Mouse (Mus musculus): ENCODE measurements around the gene Fam117b. TPM values are rescaled to one million over a fixed set of nuclear protein-coding genes. Genes with fewer than 3 reads are reported as not detected.
A peak's percentile ranks its signal among the peaks of the same experiment; 100 is the strongest.

Gene Fam117b
- polyA plus RNA-seq, 1 experiment from 2014 or later: 1.8 TPM

- Histone ChIP-seq H3K27ac (ENCODE audit: low read depth) (no peak overlapping the region), H3K4me3 (ENCODE audit: low read depth, low read length) (no peak overlapping the region), H3K27me3 (ENCODE audit: insufficient read depth, low read length) (no peaks in the 10 kb centered on the region), H3K9ac (replicated peaks) (no peak overlapping the region), H3K4me2 (ENCODE audit: low read depth, low read length) (no peak overlapping the region), H3K9me3 (ENCODE audit: low read length) (peaks cover 4% of the 10 kb centered on the region; the same call in 1 of the 2 replicates), H3K36me3 (replicated peaks; ENCODE audit: insufficient read depth, low read length) (peaks cover 8% of the 10 kb centered on the region; the same call in 1 of the 2 replicates), H3K4me1 (ENCODE audit: insufficient read depth) (no peaks in the 10 kb centered on the region)
- no peak for TF ChIP-seq EP300 (IDR thresholded peaks at IDR 0.05; ENCODE audit: low read depth)
- no peak for TF ChIP-seq CTCF (IDR thresholded peaks at IDR 0.05; ENCODE audit: low read depth)
- ATAC-seq (no peak), DNase-seq (no peak)
- WGBS (ENCODE audit: insufficient replicate concordance): 80% methylated on average over 3 of the region's 3 CpGs
Observed at GRCm38 (mm10) chr1:59987399-59988040, 74.7 kb downstream of the Fam117b start.

GRCm38 (mm10) chr1:59995646-59996045 lies 82.8 kb downstream of the Fam117b start:
- Histone ChIP-seq H3K4me1 (ENCODE audit: insufficient read depth) (no peaks in the 10 kb centered on the region), H3K9ac (replicated peaks) (no peak overlapping the region), H3K27me3 (ENCODE audit: insufficient read depth, low read length) (no peaks in the 10 kb centered on the region), H3K9me3 (ENCODE audit: low read length) (no peaks in the 10 kb centered on the region), H3K4me2 (ENCODE audit: low read depth, low read length) (no peak overlapping the region), H3K27ac (ENCODE audit: low read depth) (no peak overlapping the region), H3K36me3 (replicated peaks; ENCODE audit: insufficient read depth, low read length) (0 out of 2 replicates have a peak, but pooled peaks cover 3% of the 10 kb centered on the region), H3K4me3 (ENCODE audit: low read depth, low read length) (no peak overlapping the region)
- DNase-seq (no peak), ATAC-seq (no peak)
- TF ChIP-seq EP300 (IDR thresholded peaks at IDR 0.05; ENCODE audit: low read depth): no peak
- TF ChIP-seq CTCF (IDR thresholded peaks at IDR 0.05; ENCODE audit: low read depth): peak; percentile 21; the same call in 1 of the 2 replicates
- WGBS (ENCODE audit: insufficient replicate concordance): 53% methylated on average over 3 of the region's 3 CpGs

GRCm38 (mm10) chr1:59997352-59997751 lies 84.5 kb downstream of the Fam117b start:
- Histone ChIP-seq H3K27me3 (ENCODE audit: insufficient read depth, low read length) (no peaks in the 10 kb centered on the region), H3K27ac (ENCODE audit: low read depth) (no peak overlapping the region), H3K4me2 (ENCODE audit: low read depth, low read length) (no peak overlapping the region), H3K4me3 (ENCODE audit: low read depth, low read length) (no peak overlapping the region), H3K9me3 (ENCODE audit: low read length) (no peaks in the 10 kb centered on the region), H3K36me3 (replicated peaks; ENCODE audit: insufficient read depth, low read length) (no peaks in the 10 kb centered on the region), H3K4me1 (ENCODE audit: insufficient read depth) (no peaks in the 10 kb centered on the region), H3K9ac (replicated peaks) (no peak overlapping the region)
- WGBS (ENCODE audit: insufficient replicate concordance): 31% methylated on average over 5 of the region's 5 CpGs
- no peak for DNase-seq
- TF ChIP-seq EP300 (IDR thresholded peaks at IDR 0.05; ENCODE audit: low read depth) (no peak), CTCF (IDR thresholded peaks at IDR 0.05; ENCODE audit: low read depth) (no peak)
- no peak for ATAC-seq

DNA sequence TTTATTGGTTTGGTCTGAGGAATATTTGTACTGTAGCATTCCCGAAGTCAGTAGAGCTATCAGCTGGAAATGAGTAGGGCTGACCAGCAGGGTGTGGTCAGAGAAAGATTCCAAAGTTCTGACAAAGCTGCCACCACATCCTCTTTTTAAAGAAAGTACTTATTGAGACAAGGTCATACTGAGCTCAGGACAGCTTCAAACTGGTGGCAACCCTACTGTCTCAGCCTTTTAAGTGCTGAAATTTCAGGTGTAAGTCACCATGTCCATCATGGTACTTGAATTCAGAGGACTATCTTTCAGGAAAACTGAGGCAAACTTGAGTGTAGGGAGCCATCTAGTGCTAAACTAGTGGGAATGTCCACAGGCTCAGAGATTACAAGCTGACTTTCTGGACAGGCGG lies 87.5 kb downstream of the Fam117b start:
- TF ChIP-seq EP300 (IDR thresholded peaks at IDR 0.05; ENCODE audit: low read depth) (no peak), CTCF (IDR thresholded peaks at IDR 0.05; ENCODE audit: low read depth) (peak; percentile 58)
- H3K9ac ChIP-seq (replicated peaks): no peak overlapping the region
- no peaks in the 10 kb centered on the region for H3K36me3 ChIP-seq (replicated peaks; ENCODE audit: insufficient read depth, low read length)
- H3K27ac ChIP-seq (ENCODE audit: low read depth): no peak overlapping the region
- no peak overlapping the region for H3K4me2 ChIP-seq (ENCODE audit: low read depth, low read length)
- 36% methylated on average over 2 of the region's 2 CpGs for WGBS (ENCODE audit: insufficient replicate concordance)
- H3K4me1 ChIP-seq (ENCODE audit: insufficient read depth): no peaks in the 10 kb centered on the region
- no peak for DNase-seq
- ATAC-seq: no peak
- H3K4me3 ChIP-seq (ENCODE audit: low read depth, low read length): no peak overlapping the region
- H3K9me3 ChIP-seq (ENCODE audit: low read length): no peaks in the 10 kb centered on the region
- no peaks in the 10 kb centered on the region for H3K27me3 ChIP-seq (ENCODE audit: insufficient read depth, low read length)

GRCm38 (mm10) chr1:60007337-60007736 lies 94.5 kb downstream of the Fam117b start:
- no peaks in the 10 kb centered on the region for H3K9me3 ChIP-seq (ENCODE audit: low read length)
- TF ChIP-seq CTCF (IDR thresholded peaks at IDR 0.05; ENCODE audit: low read depth): no peak
- TF ChIP-seq EP300 (IDR thresholded peaks at IDR 0.05; ENCODE audit: low read depth): no peak
- 69% methylated on average over 10 of the region's 10 CpGs for WGBS (ENCODE audit: insufficient replicate concordance)
- no peak overlapping the region for H3K9ac ChIP-seq (replicated peaks)
- DNase-seq (no peak), ATAC-seq (peak; percentile 25; the same call in 1 of the 2 replicates)
- H3K36me3 ChIP-seq (replicated peaks; ENCODE audit: insufficient read depth, low read length): no peaks in the 10 kb centered on the region
- H3K4me2 ChIP-seq (ENCODE audit: low read depth, low read length): no peak overlapping the region
- no peaks in the 10 kb centered on the region for H3K27me3 ChIP-seq (ENCODE audit: insufficient read depth, low read length)
- H3K4me1 ChIP-seq (ENCODE audit: insufficient read depth): no peaks in the 10 kb centered on the region
- no peak overlapping the region for H3K4me3 ChIP-seq (ENCODE audit: low read depth, low read length)
- H3K27ac ChIP-seq (ENCODE audit: low read depth): no peak overlapping the region

DNA sequence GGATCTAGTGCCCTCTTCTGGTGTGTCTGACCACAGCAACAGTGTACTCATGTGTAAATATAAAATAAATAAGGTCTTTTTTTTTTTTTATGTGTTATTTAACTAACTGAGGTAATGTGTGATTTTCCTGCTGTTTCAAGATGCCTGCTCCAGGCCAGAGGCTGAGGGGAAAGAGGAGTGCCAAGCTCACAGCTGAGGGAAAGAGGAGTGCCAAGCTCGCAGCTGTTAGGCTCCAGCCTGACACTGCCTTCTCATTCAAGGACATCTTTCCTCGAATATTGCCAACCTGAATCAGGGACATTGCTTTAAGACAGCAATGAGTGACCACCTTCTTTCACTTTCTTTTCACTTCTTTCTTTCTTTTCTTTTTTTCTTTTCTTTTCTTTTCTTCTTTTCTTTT lies 95.9 kb downstream of the Fam117b start:
- Histone ChIP-seq H3K27me3 (ENCODE audit: insufficient read depth, low read length) (no peaks in the 10 kb centered on the region), H3K27ac (ENCODE audit: low read depth) (no peak overlapping the region), H3K4me3 (ENCODE audit: low read depth, low read length) (no peak overlapping the region), H3K4me1 (ENCODE audit: insufficient read depth) (no peaks in the 10 kb centered on the region), H3K9me3 (ENCODE audit: low read length) (no peaks in the 10 kb centered on the region), H3K9ac (replicated peaks) (no peak overlapping the region), H3K36me3 (replicated peaks; ENCODE audit: insufficient read depth, low read length) (no peaks in the 10 kb centered on the region), H3K4me2 (ENCODE audit: low read depth, low read length) (no peak overlapping the region)
- 89% methylated on average over 2 of the region's 2 CpGs for WGBS (ENCODE audit: insufficient replicate concordance)
- ATAC-seq (no peak), DNase-seq (no peak)
- no peak for TF ChIP-seq CTCF (IDR thresholded peaks at IDR 0.05; ENCODE audit: low read depth)
- no peak for TF ChIP-seq EP300 (IDR thresholded peaks at IDR 0.05; ENCODE audit: low read depth)
